Mouse (Mus musculus): ENCODE results near the gene Galnt18. TPM values are rescaled to one million over a fixed set of nuclear protein-coding genes. Genes with fewer than 3 reads are reported as not detected.

Gene Galnt18
- polyA plus RNA-seq, 1 experiment from 2014 or later = 19.2 TPM

DNA sequence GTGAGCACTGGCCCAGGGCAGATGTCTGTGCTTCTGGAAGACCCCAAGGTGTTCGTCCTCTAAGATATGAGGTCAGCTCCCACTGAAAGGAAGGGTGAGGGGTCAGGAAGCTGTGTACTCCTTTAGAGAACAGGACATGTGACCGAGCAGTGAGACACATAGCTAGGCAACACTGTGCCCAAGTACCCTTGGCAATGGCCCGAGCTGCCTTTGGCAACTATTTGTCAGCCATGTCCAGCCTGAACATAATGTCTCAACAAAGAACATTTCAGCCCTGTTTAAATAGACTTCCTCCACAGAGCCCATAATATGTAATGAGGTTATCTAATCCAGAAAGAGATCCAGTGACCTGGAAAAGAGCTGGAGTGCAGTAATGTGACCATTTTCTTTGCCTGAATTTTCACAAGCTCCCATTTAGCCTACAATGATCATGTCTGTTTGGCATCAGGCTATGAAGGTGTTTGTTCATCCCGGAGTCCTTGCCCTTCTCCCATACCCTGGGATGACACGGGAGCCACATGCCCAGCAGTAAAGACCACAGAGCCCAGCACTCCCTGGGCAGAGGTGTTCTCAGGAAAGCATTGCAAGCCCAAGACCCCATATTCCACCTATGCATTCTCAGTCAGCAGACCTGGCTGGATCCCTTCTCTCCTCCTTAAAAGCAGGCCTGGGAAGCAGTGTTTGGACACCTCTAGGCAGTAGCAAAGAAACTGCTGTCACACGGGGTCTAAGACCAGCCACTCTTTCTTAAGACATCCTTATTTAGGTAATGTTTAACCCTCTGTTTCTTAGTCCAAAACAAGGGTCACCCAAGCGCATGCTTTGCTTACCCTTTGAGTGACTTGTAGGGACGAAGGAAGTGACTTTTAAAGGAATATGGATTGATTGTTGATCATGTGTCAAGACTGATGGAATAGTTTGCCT lies 49.2 kb downstream of the Galnt18 start:
- H3K4me2 ChIP-seq (ENCODE audit: low read depth, low read length) = no peak overlapping the region
- H3K9ac ChIP-seq (ENCODE audit: low read length) = no peak overlapping the region
- H3K4me1 ChIP-seq (ENCODE audit: control insufficient read depth, insufficient read depth, low read length) = no peaks in the 10 kb centered on the region
- WGBS = 85% methylated on average over 8 of the region's 8 CpGs
- no peak overlapping the region for H3K4me3 ChIP-seq (ENCODE audit: low read length)
- ATAC-seq (replicated peaks; ENCODE audit: extremely low read depth, insufficient read depth, low FRiP score) = no peak
- H3K36me3 ChIP-seq (ENCODE audit: control insufficient read depth, insufficient read depth) = no peaks in the 10 kb centered on the region
- no peak overlapping the region for H3K27ac ChIP-seq (ENCODE audit: low read length)
- H3K9me3 ChIP-seq (replicated peaks; ENCODE audit: control insufficient read depth, low read length) = no peaks in the 10 kb centered on the region
- H3K27me3 ChIP-seq (ENCODE audit: control insufficient read depth, insufficient read depth, low read length) = no peaks in the 10 kb centered on the region

DNA sequence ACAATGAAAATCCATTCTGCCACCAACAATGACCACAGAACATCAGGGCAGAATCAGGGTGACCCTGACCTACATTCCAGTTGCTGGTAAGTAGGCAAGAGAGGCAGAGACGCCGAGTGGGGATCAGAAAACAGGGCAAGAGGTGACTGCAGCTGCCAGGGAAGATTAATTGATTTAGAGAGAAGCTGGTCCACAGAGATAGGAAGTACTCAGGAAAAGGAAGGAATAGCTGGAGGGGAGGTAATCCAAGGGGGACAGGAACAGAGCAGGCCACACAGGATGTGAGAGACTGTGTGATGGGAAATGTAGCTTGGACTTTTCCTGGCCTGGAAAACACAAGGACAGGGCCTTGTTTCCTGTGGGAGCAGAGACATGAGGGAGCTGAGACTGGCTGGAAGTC lies 52.8 kb downstream of the Galnt18 start:
- peak overlapping the region; percentile 44 for H3K27ac ChIP-seq (ENCODE audit: low read length)
- peak; percentile 41; the same call in 1 of the 2 replicates for ATAC-seq (replicated peaks; ENCODE audit: extremely low read depth, insufficient read depth, low FRiP score)
- WGBS = 57% methylated on average over 2 of the region's 2 CpGs

DNA sequence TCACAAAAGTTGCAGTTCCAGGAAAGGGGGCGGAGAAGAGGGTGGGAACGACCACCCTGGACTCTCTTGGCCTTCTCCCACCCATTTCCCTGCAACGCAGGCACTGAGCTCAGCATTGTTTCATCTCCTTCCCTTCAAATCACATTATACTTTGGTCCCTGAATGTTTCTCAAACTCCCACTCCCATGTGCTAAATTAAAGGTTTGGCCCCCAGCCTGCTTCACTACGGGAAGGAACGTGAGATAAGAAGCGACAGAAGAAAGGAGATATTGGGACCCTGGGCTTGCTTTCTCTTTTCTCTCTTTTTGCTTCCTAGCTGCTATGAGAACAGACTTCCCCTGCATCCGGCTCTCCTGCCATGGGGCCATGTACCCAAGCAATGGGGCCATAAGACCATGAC lies 55.0 kb downstream of the Galnt18 start:
- Histone ChIP-seq H3K9ac (ENCODE audit: low read length) (no peak overlapping the region), H3K36me3 (ENCODE audit: control insufficient read depth, insufficient read depth) (no peaks in the 10 kb centered on the region), H3K4me3 (ENCODE audit: low read length) (no peak overlapping the region), H3K27ac (ENCODE audit: low read length) (peak overlapping the region; percentile 20; the same call in 1 of the 2 replicates), H3K4me1 (ENCODE audit: control insufficient read depth, insufficient read depth, low read length) (peaks cover 20% of the 10 kb centered on the region), H3K9me3 (replicated peaks; ENCODE audit: control insufficient read depth, low read length) (no peaks in the 10 kb centered on the region), H3K27me3 (ENCODE audit: control insufficient read depth, insufficient read depth, low read length) (no peaks in the 10 kb centered on the region), H3K4me2 (ENCODE audit: low read depth, low read length) (no peak overlapping the region)
- WGBS = 55% methylated on average over 7 of the region's 7 CpGs
- ATAC-seq (replicated peaks; ENCODE audit: extremely low read depth, insufficient read depth, low FRiP score) = no peak

More for the DNA sequence above, 52.8 kb downstream of the Galnt18 start:
- Histone ChIP-seq H3K36me3 (ENCODE audit: control insufficient read depth, insufficient read depth) (no peaks in the 10 kb centered on the region), H3K9ac (ENCODE audit: low read length) (no peak overlapping the region), H3K27me3 (ENCODE audit: control insufficient read depth, insufficient read depth, low read length) (no peaks in the 10 kb centered on the region), H3K9me3 (replicated peaks; ENCODE audit: control insufficient read depth, low read length) (no peaks in the 10 kb centered on the region), H3K4me2 (ENCODE audit: low read depth, low read length) (no peak overlapping the region), H3K4me1 (ENCODE audit: control insufficient read depth, insufficient read depth, low read length) (no peaks in the 10 kb centered on the region), H3K4me3 (ENCODE audit: low read length) (no peak overlapping the region)

DNA sequence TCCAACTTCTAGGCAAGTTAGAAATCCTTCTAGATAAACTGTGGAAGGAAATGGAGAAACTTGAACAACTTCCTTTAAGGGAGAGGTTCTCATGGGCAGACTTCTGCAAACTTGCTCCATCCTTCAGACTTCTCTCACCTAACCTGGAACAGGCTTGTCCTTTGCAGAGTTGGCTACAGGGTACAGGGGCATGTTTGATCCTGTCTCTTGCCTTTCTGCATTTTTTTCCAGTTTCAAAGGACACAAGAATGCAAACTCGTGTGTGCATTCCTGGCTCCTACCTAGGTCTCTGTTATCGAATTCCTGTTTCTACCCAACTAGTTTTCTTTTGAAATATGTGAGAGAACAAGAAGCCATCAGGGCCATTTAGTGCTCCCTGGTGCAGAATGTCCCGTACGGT lies 55.8 kb downstream of the Galnt18 start:
- Histone ChIP-seq H3K9ac (ENCODE audit: low read length) (no peak overlapping the region), H3K27me3 (ENCODE audit: control insufficient read depth, insufficient read depth, low read length) (no peaks in the 10 kb centered on the region), H3K4me3 (ENCODE audit: low read length) (no peak overlapping the region), H3K27ac (ENCODE audit: low read length) (no peak overlapping the region), H3K4me1 (ENCODE audit: control insufficient read depth, insufficient read depth, low read length) (peaks cover 20% of the 10 kb centered on the region), H3K4me2 (ENCODE audit: low read depth, low read length) (no peak overlapping the region), H3K9me3 (replicated peaks; ENCODE audit: control insufficient read depth, low read length) (no peaks in the 10 kb centered on the region), H3K36me3 (ENCODE audit: control insufficient read depth, insufficient read depth) (no peaks in the 10 kb centered on the region)
- no peak for ATAC-seq (replicated peaks; ENCODE audit: extremely low read depth, insufficient read depth, low FRiP score)
- WGBS = 72% methylated on average over 4 of the region's 4 CpGs

DNA sequence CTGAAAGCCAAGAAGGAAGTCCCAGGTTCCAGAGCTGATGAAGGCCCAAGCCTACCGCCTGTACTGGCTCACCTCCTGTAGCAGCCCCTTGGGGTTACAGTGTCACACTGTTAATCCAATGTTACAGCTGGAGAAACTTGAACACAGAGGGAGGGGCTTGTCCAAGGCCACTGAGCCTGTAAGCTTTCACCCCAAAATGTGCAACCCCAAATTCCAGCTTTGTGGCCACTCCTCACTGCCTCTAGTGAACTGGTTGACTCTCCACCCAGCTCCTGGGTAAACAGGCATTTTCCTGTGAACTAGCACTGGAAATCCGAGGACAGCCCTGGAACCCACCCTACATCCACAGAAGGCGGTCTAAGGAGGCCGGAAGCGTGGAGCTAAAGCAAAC lies 58.5 kb downstream of the Galnt18 start:
- Histone ChIP-seq H3K27me3 (ENCODE audit: control insufficient read depth, insufficient read depth, low read length) (no peaks in the 10 kb centered on the region), H3K4me3 (ENCODE audit: low read length) (no peak overlapping the region), H3K4me1 (ENCODE audit: control insufficient read depth, insufficient read depth, low read length) (peaks cover 20% of the 10 kb centered on the region), H3K4me2 (ENCODE audit: low read depth, low read length) (no peak overlapping the region), H3K27ac (ENCODE audit: low read length) (peak overlapping the region; percentile 82), H3K9ac (ENCODE audit: low read length) (no peak overlapping the region), H3K9me3 (replicated peaks; ENCODE audit: control insufficient read depth, low read length) (no peaks in the 10 kb centered on the region), H3K36me3 (ENCODE audit: control insufficient read depth, insufficient read depth) (no peaks in the 10 kb centered on the region)
- WGBS = 63% methylated on average over 5 of the region's 5 CpGs
- ATAC-seq (replicated peaks; ENCODE audit: extremely low read depth, insufficient read depth, low FRiP score) = no peak

DNA sequence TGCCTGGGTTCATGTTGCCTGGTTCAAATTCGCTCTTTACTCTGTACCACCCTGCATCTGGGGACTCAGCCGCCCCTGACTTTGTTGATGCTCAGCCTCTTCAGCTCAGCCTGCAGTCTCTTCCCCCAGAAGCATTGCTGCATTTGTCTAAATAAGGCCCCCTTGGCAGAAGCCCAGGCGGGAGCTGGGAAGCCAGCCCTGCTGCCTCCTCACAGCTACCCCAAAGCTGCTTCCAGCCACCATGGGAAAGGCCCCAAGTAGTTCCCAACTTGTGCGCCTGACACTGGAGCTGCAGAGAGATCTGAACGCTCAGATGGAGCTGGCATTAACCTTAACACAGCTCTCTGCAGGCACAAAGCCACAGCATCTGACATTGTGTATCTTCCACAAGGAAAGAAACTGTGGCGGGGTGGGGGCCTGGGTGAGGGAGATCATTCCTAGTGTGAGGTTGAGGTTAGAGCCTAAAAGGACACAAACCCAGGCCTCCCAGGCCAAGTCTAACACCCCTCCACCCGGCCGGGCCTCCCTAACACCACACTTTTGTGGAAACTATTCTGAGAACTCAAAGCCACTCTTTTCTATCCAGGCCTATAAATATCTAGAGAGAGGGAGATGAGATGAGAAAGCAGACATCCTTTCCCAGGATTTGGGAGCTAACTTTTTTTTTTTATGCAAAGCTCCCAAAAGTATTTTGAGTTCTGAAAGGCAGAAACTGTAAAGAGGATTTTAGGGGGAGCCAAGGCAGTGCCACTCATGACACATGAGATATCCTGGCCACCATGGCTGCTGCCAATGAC lies 59.1 kb downstream of the Galnt18 start:
- WGBS = 48% methylated on average over 8 of the region's 8 CpGs
- H3K4me2 ChIP-seq (ENCODE audit: low read depth, low read length) = no peak overlapping the region
- no peak overlapping the region for H3K4me3 ChIP-seq (ENCODE audit: low read length)
- H3K9ac ChIP-seq (ENCODE audit: low read length) = peak overlapping the region; percentile 37; the same call in 1 of the 2 replicates
- H3K9me3 ChIP-seq (replicated peaks; ENCODE audit: control insufficient read depth, low read length) = no peaks in the 10 kb centered on the region
- H3K36me3 ChIP-seq (ENCODE audit: control insufficient read depth, insufficient read depth) = no peaks in the 10 kb centered on the region
- peak overlapping the region; percentile 82 for H3K27ac ChIP-seq (ENCODE audit: low read length)
- H3K4me1 ChIP-seq (ENCODE audit: control insufficient read depth, insufficient read depth, low read length) = peaks cover 20% of the 10 kb centered on the region
- no peaks in the 10 kb centered on the region for H3K27me3 ChIP-seq (ENCODE audit: control insufficient read depth, insufficient read depth, low read length)
- ATAC-seq (replicated peaks; ENCODE audit: extremely low read depth, insufficient read depth, low FRiP score) = no peak; the same call in 1 of the 2 replicates

DNA sequence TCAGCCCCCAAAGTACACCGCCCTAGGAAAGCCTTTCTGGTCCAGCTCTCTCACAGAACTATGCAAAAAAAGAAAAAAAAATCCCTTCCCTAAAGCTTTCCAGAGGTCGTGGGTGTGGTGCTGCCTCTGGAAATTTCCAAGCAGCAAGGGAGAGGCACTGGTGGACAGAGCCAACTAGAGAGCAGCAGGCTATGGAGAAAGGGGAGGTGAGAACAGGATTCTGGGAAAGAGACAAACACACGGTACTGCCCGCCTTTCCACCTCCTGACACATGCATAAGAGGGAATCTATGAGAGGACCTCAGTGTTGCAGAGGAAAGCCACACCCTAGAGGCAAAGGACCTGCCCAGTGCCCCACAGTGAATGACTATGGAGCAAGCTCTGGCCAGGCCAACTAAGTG lies 60.9 kb downstream of the Galnt18 start:
- WGBS = 57% methylated on average over 4 of the region's 4 CpGs

DNA sequence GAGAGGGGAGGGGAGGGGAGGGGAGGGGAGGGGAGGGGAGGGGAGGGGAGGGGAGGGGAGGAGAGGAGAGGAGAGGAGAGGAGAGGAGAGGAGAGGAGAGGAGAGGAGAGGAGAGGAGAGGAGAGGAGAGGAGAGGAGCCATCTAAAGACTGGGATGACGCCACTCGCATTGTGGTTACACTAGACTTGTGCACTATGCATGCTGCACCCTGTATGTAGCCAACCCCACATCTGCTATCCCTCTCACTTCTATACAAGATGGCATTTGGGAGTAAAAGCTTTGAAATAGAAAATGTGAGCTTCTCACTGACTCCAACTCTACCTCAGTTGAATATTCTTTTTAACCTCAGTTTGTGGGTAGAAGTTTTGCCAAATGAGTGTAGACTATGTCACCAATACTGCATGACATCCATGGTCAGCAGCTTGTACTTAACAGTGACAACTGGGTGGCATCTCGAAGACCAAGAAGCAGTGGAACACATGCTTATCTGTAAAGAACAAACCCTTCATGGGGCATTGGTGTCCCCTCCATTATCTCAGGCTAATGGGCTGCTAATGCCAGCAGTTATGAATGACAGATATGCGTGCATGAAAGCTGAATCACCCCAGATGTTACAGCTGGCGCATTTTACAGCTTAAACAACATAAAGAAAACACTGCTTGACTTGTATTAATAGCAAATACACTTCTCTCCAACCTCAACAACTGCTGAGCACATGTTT lies 65.0 kb downstream of the Galnt18 start:
- Histone ChIP-seq H3K27me3 (ENCODE audit: control insufficient read depth, insufficient read depth, low read length) (no peaks in the 10 kb centered on the region), H3K36me3 (ENCODE audit: control insufficient read depth, insufficient read depth) (no peaks in the 10 kb centered on the region), H3K4me1 (ENCODE audit: control insufficient read depth, insufficient read depth, low read length) (peaks cover 22% of the 10 kb centered on the region), H3K27ac (ENCODE audit: low read length) (no peak overlapping the region), H3K4me3 (ENCODE audit: low read length) (no peak overlapping the region), H3K9me3 (replicated peaks; ENCODE audit: control insufficient read depth, low read length) (no peaks in the 10 kb centered on the region; the same call in 1 of the 2 replicates), H3K9ac (ENCODE audit: low read length) (no peak overlapping the region), H3K4me2 (ENCODE audit: low read depth, low read length) (no peak overlapping the region)
- ATAC-seq (replicated peaks; ENCODE audit: extremely low read depth, insufficient read depth, low FRiP score) = no peak
- WGBS = 83% methylated on average over 5 of the region's 5 CpGs

More for the DNA sequence above, 60.9 kb downstream of the Galnt18 start:
- H3K4me3 ChIP-seq (ENCODE audit: low read length) = no peak overlapping the region
- no peak for ATAC-seq (replicated peaks; ENCODE audit: extremely low read depth, insufficient read depth, low FRiP score)
- H3K27me3 ChIP-seq (ENCODE audit: control insufficient read depth, insufficient read depth, low read length) = no peaks in the 10 kb centered on the region
- H3K4me1 ChIP-seq (ENCODE audit: control insufficient read depth, insufficient read depth, low read length) = peaks cover 20% of the 10 kb centered on the region
- no peak overlapping the region for H3K9ac ChIP-seq (ENCODE audit: low read length)
- no peaks in the 10 kb centered on the region for H3K36me3 ChIP-seq (ENCODE audit: control insufficient read depth, insufficient read depth)
- no peaks in the 10 kb centered on the region for H3K9me3 ChIP-seq (replicated peaks; ENCODE audit: control insufficient read depth, low read length)
- no peak overlapping the region for H3K27ac ChIP-seq (ENCODE audit: low read length)
- H3K4me2 ChIP-seq (ENCODE audit: low read depth, low read length) = no peak overlapping the region

Data from heart, embryonic 16.5 days (tissue).